Mouse (Mus musculus) megakaryocyte, embryonic 14.5 days (primary cell): ENCODE results near the gene Tfg.

ENCODE experiments used
- FLI1 ChIP-seq: IDR thresholded peaks from 2 replicates; pipeline ENCODE4 v1.6.1; 2012; ENCODE audit warnings: low read length, inconsistent platforms, mixed read lengths
- GATA1 ChIP-seq: IDR thresholded peaks from 3 replicates; pipeline ENCODE4 v1.6.1; 2012; ENCODE audit warnings: mixed read lengths, low read length, inconsistent platforms, borderline replicate concordance

DNA sequence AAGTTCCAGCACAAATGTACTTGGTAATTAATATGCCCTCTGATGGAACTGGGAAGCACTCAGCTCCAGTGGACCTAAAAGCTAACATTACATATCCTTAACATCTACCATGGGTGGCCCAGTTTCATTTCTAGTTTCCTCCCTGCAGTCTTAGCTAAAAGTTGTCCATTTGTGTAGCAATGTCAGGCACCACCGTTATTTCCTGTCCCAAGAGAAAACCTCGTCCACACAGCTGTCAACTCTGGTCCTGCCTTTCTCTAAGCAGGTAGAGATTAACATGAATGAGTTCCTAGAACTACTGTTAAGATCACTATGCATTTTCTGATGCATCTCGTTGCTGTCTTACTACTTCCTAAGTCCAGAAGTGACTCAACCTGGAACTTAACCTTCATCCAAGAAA lies 1.6 kb downstream of the Tfg start:
- no peak for TF ChIP-seq GATA1
- no peak for TF ChIP-seq FLI1
